Mouse (Mus musculus): Measurements from ENCODE around the gene Rpl5. TPM values are rescaled to one million over a fixed set of nuclear protein-coding genes. Genes with fewer than 3 reads are reported as not detected.

Gene Rpl5
- polyA plus RNA-seq, 1 experiment from 2014 or later: 69.9 TPM

DNA sequence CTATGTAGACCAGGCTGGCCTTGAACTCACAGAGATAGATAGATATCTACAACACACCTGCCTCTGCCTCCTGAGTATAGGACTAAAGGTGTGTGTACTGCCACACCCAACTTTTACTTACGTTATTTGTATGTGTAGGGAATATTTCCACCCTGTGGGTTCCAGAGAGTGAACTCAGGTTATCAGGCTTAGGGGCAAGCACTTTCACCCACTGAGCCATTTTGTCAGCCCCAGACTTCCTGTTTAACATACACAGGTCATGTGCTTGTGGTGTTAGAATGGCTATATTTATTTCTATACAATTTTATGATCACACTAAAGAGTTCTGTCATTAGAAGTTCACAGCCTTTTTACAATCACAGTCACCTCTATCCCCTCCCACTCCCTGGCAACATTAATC lies 42.6 kb downstream of the Rpl5 start:
- no peak for ATAC-seq (replicated peaks; ENCODE audit: insufficient number of reproducible peaks, low FRiP score, low TSS enrichment)
- no peak overlapping the region for H3K4me3 ChIP-seq (ENCODE audit: low read depth, low read length)
- 0 out of 2 replicates have a peak, but pooled peaks cover 2% of the 10 kb centered on the region for H3K4me1 ChIP-seq (ENCODE audit: control insufficient read depth, insufficient read depth, low read length)
- H3K27me3 ChIP-seq (ENCODE audit: control insufficient read depth, insufficient read depth, low read length): no peaks in the 10 kb centered on the region
- whole genome bisulfite sequencing (ENCODE audit: insufficient replicate concordance): 82% methylated on average over 1 of the region's 1 CpGs
- H3K4me2 ChIP-seq: no peak overlapping the region
- H3K9ac ChIP-seq (ENCODE audit: low read depth, low read length): no peak overlapping the region
- H3K9me3 ChIP-seq (replicated peaks; ENCODE audit: control insufficient read depth, low read length): no peaks in the 10 kb centered on the region
- no peak overlapping the region for H3K27ac ChIP-seq (ENCODE audit: low read depth, low read length)
- H3K36me3 ChIP-seq (ENCODE audit: control insufficient read depth, insufficient read depth, low read length): no peaks in the 10 kb centered on the region

DNA sequence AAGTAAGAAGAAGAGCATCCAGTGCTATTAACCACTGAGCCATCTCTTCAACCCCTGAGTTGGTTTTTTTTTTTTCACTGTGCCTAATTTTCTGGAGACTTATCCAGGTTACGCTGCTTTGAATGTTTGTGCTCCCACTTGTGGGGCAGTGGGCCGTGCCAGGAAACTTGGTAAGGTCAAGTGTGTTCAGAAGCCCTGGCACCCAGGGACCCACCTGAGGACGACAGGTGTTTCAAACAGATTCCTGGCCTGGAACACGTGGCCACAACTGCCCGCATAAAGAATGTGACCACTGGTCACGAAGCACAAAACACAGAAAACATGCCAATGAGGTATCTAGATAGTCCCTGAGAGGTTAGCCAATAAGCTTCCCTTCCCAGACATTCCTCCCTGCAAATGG lies 43.2 kb downstream of the Rpl5 start:
- no peak overlapping the region for H3K4me3 ChIP-seq (ENCODE audit: low read depth, low read length)
- H3K4me1 ChIP-seq (ENCODE audit: control insufficient read depth, insufficient read depth, low read length): 0 out of 2 replicates have a peak, but pooled peaks cover 2% of the 10 kb centered on the region
- no peak overlapping the region for H3K9ac ChIP-seq (ENCODE audit: low read depth, low read length)
- WGBS (ENCODE audit: insufficient replicate concordance): 84% methylated on average over 6 of the region's 6 CpGs
- H3K27me3 ChIP-seq (ENCODE audit: control insufficient read depth, insufficient read depth, low read length): no peaks in the 10 kb centered on the region
- no peak overlapping the region for H3K27ac ChIP-seq (ENCODE audit: low read depth, low read length)
- no peaks in the 10 kb centered on the region for H3K9me3 ChIP-seq (replicated peaks; ENCODE audit: control insufficient read depth, low read length)
- H3K36me3 ChIP-seq (ENCODE audit: control insufficient read depth, insufficient read depth, low read length): no peaks in the 10 kb centered on the region
- H3K4me2 ChIP-seq: no peak overlapping the region
- no peak for ATAC-seq (replicated peaks; ENCODE audit: insufficient number of reproducible peaks, low FRiP score, low TSS enrichment)

GRCm38 (mm10) chr5:107946475-107946874 lies 46.2 kb downstream of the Rpl5 start:
- 81% methylated on average over 1 of the region's 1 CpGs for WGBS (ENCODE audit: insufficient replicate concordance)
- Histone ChIP-seq H3K27me3 (ENCODE audit: control insufficient read depth, insufficient read depth, low read length) (no peaks in the 10 kb centered on the region), H3K9ac (ENCODE audit: low read depth, low read length) (no peak overlapping the region), H3K4me1 (ENCODE audit: control insufficient read depth, insufficient read depth, low read length) (0 out of 2 replicates have a peak, but pooled peaks cover 2% of the 10 kb centered on the region), H3K4me3 (ENCODE audit: low read depth, low read length) (no peak overlapping the region), H3K27ac (ENCODE audit: low read depth, low read length) (no peak overlapping the region), H3K9me3 (replicated peaks; ENCODE audit: control insufficient read depth, low read length) (no peaks in the 10 kb centered on the region), H3K4me2 (no peak overlapping the region), H3K36me3 (ENCODE audit: control insufficient read depth, insufficient read depth, low read length) (no peaks in the 10 kb centered on the region)
- ATAC-seq (replicated peaks; ENCODE audit: insufficient number of reproducible peaks, low FRiP score, low TSS enrichment): no peak

DNA sequence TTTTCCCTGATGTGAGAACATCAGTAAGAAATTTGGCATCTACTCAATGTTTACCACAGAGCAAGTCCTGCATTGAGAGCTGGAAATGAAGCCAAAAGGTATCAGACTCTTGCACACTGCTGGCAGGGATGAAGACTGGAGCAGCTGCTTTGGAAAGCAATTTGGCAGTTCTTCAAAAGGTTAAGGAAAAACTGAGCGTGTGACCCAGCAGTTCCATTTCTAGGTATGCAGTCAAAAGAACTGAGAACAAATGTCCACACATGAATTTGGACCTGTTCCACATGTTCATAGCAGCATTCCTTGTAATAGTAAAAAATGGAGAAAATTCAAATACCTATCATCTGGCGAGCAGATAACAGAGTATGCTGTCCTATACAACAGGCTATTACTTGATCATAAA lies 47.2 kb downstream of the Rpl5 start:
- Histone ChIP-seq H3K4me1 (ENCODE audit: control insufficient read depth, insufficient read depth, low read length) (0 out of 2 replicates have a peak, but pooled peaks cover 2% of the 10 kb centered on the region), H3K27me3 (ENCODE audit: control insufficient read depth, insufficient read depth, low read length) (no peaks in the 10 kb centered on the region), H3K4me3 (ENCODE audit: low read depth, low read length) (no peak overlapping the region), H3K36me3 (ENCODE audit: control insufficient read depth, insufficient read depth, low read length) (no peaks in the 10 kb centered on the region), H3K27ac (ENCODE audit: low read depth, low read length) (no peak overlapping the region), H3K4me2 (no peak overlapping the region), H3K9me3 (replicated peaks; ENCODE audit: control insufficient read depth, low read length) (no peaks in the 10 kb centered on the region), H3K9ac (ENCODE audit: low read depth, low read length) (no peak overlapping the region)
- 75% methylated on average over 2 of the region's 2 CpGs for WGBS (ENCODE audit: insufficient replicate concordance)
- no peak for ATAC-seq (replicated peaks; ENCODE audit: insufficient number of reproducible peaks, low FRiP score, low TSS enrichment)

DNA sequence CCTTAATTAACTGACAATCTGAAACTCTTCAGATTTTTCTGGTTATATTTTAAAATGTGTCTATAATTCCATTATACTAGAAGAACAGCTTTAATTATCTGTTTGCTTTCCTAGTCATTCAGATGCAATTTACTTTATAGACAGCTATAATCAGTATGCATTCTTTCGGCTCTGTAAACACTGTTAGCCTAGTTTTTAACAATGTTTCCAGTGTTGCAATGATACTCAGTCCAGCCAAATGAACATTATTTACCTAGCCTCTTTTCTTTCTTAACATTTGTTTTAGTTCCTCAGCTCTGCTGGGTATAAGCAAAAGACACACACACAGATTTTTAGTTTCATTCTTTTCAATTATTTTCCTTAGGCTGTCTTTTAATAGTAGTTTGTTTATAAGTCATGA lies 48.6 kb downstream of the Rpl5 start:
- H3K4me2 ChIP-seq: no peak overlapping the region
- WGBS (ENCODE audit: insufficient replicate concordance): 86% methylated on average over 1 of the region's 1 CpGs
- no peak for ATAC-seq (replicated peaks; ENCODE audit: insufficient number of reproducible peaks, low FRiP score, low TSS enrichment)
- H3K9ac ChIP-seq (ENCODE audit: low read depth, low read length): no peak overlapping the region
- no peaks in the 10 kb centered on the region for H3K27me3 ChIP-seq (ENCODE audit: control insufficient read depth, insufficient read depth, low read length)
- 0 out of 2 replicates have a peak, but pooled peaks cover 2% of the 10 kb centered on the region for H3K4me1 ChIP-seq (ENCODE audit: control insufficient read depth, insufficient read depth, low read length)
- H3K36me3 ChIP-seq (ENCODE audit: control insufficient read depth, insufficient read depth, low read length): no peaks in the 10 kb centered on the region
- no peak overlapping the region for H3K4me3 ChIP-seq (ENCODE audit: low read depth, low read length)
- H3K27ac ChIP-seq (ENCODE audit: low read depth, low read length): no peak overlapping the region
- H3K9me3 ChIP-seq (replicated peaks; ENCODE audit: control insufficient read depth, low read length): no peaks in the 10 kb centered on the region

- 77% methylated on average over 3 of the region's 3 CpGs for WGBS (ENCODE audit: insufficient replicate concordance)
- Histone ChIP-seq H3K36me3 (ENCODE audit: control insufficient read depth, insufficient read depth, low read length) (no peaks in the 10 kb centered on the region), H3K9me3 (replicated peaks; ENCODE audit: control insufficient read depth, low read length) (no peaks in the 10 kb centered on the region), H3K27me3 (ENCODE audit: control insufficient read depth, insufficient read depth, low read length) (no peaks in the 10 kb centered on the region), H3K4me1 (ENCODE audit: control insufficient read depth, insufficient read depth, low read length) (0 out of 2 replicates have a peak, but pooled peaks cover 2% of the 10 kb centered on the region), H3K4me2 (no peak overlapping the region), H3K27ac (ENCODE audit: low read depth, low read length) (no peak overlapping the region), H3K4me3 (ENCODE audit: low read depth, low read length) (no peak overlapping the region), H3K9ac (ENCODE audit: low read depth, low read length) (no peak overlapping the region)
- no peak for ATAC-seq (replicated peaks; ENCODE audit: insufficient number of reproducible peaks, low FRiP score, low TSS enrichment)
Measured at GRCm38 (mm10) chr5:107949607-107950006, 49.3 kb downstream of the Rpl5 start.

DNA sequence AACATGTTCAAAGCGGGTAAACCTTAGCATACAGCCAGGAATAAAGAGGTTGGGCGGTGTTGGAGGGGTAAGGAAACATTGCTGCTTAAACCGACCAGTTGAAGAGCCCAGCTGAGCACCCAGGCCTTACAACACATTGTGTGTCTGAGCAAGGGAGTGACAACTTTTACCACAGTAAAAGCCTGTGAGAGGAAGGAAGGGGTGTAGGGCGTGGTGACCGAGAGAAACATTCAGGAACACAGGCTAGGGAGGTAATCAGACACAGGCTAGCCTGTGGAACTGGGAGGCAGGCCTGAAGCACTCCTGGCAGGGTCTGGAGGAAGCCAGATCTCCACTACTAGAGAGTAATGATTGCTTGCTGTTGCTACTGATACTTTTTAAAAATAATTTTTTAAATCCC lies 50.3 kb downstream of the Rpl5 start:
- Histone ChIP-seq H3K4me1 (ENCODE audit: control insufficient read depth, insufficient read depth, low read length) (0 out of 2 replicates have a peak, but pooled peaks cover 2% of the 10 kb centered on the region), H3K4me3 (ENCODE audit: low read depth, low read length) (no peak overlapping the region), H3K9me3 (replicated peaks; ENCODE audit: control insufficient read depth, low read length) (no peaks in the 10 kb centered on the region), H3K27me3 (ENCODE audit: control insufficient read depth, insufficient read depth, low read length) (no peaks in the 10 kb centered on the region), H3K9ac (ENCODE audit: low read depth, low read length) (no peak overlapping the region), H3K4me2 (no peak overlapping the region), H3K36me3 (ENCODE audit: control insufficient read depth, insufficient read depth, low read length) (no peaks in the 10 kb centered on the region), H3K27ac (ENCODE audit: low read depth, low read length) (no peak overlapping the region)
- 67% methylated on average over 5 of the region's 5 CpGs for WGBS (ENCODE audit: insufficient replicate concordance)
- ATAC-seq (replicated peaks; ENCODE audit: insufficient number of reproducible peaks, low FRiP score, low TSS enrichment): no peak

Other genes starting within 250 kb of the Rpl5 start
- not detected in 2 replicates for gene Gfi1, start 174.5 kb upstream of the Rpl5 start, polyA plus RNA-seq (2014; fragmentation: Nextera tagmentation; extraction: Ambion mirVana)
- gene Ube2d2b, start 70.4 kb upstream of the Rpl5 start, polyA plus RNA-seq (2014; fragmentation: Nextera tagmentation; extraction: Ambion mirVana): 0.57 TPM in 1 of 2 replicates, not detected in the other
- 41.0 and 46.7 TPM in 2 replicates for gene Evi5, start 25.4 kb upstream of the Rpl5 start, polyA plus RNA-seq (2014; fragmentation: Nextera tagmentation; extraction: Ambion mirVana)
- gene Fam69a, start 86.6 kb downstream of the Rpl5 start, polyA plus RNA-seq (2014; fragmentation: Nextera tagmentation; extraction: Ambion mirVana): 20.0 and 20.6 TPM in 2 replicates
- gene Mtf2, start 165.2 kb downstream of the Rpl5 start, polyA plus RNA-seq (2014; fragmentation: Nextera tagmentation; extraction: Ambion mirVana): 88.2 and 88.4 TPM in 2 replicates
- gene Tmed5, start 232.1 kb downstream of the Rpl5 start, polyA plus RNA-seq (2014; fragmentation: Nextera tagmentation; extraction: Ambion mirVana): 27.4 and 31.0 TPM in 2 replicates
- gene Ccdc18, start 232.4 kb downstream of the Rpl5 start, polyA plus RNA-seq (2014; fragmentation: Nextera tagmentation; extraction: Ambion mirVana): 5.9 and 6.6 TPM in 2 replicates

Measured in heart, embryonic 11.5 days (tissue).